Mouse (Mus musculus) midbrain, embryonic 13.5 days (tissue): ENCODE measurements around the gene Tmem233. TPM values are rescaled to one million over a fixed set of nuclear protein-coding genes. Genes with fewer than 3 reads are reported as not detected.

Experiments used
- ATAC-seq: fragments of 200-750 bp; cut with Nextera tagmentation; 2 replicates; pipeline ENCODE4 v1.8.0; 2017; ENCODE audit warnings: mild to moderate bottlenecking, moderate TSS enrichment, moderate library complexity
- H3K27ac ChIP-seq: fragments of 300-500 bp; sonication (generic); 2 replicates; pipeline ENCODE4 v1.5.1; 2015; ENCODE audit warnings: inconsistent platforms, mild to moderate bottlenecking, moderate library complexity
- H3K27me3 ChIP-seq: fragments of 300-500 bp; sonication (generic); 2 replicates; pipeline ENCODE4 v1.6.1; 2015; ENCODE audit warnings: mild to moderate bottlenecking, inconsistent platforms
- H3K36me3 ChIP-seq: fragments of 300-500 bp; sonication (generic); 2 replicates; pipeline ENCODE4 v1.6.1; 2015; ENCODE audit warnings: mild to moderate bottlenecking, inconsistent platforms
- H3K4me1 ChIP-seq: fragments of 300-500 bp; sonication (generic); replicated peaks from 2 replicates; pipeline ENCODE4 v1.6.1; 2015; ENCODE audit warnings: inconsistent platforms
- H3K4me2 ChIP-seq: fragments of 300-500 bp; sonication (generic); replicated peaks from 2 replicates; pipeline ENCODE4 v1.6.1; 2015; ENCODE audit warnings: moderate library complexity, mild to moderate bottlenecking, inconsistent platforms
- H3K4me3 ChIP-seq: fragments of 300-500 bp; sonication (generic); replicated peaks from 2 replicates; pipeline ENCODE4 v1.5.1; 2015; ENCODE audit warnings: mild to moderate bottlenecking, inconsistent platforms
- H3K9ac ChIP-seq: fragments of 300-500 bp; sonication (generic); replicated peaks from 2 replicates; pipeline ENCODE4 v1.6.1; 2015; ENCODE audit warnings: mild to moderate bottlenecking, inconsistent platforms
- H3K9me3 ChIP-seq: fragments of 300-500 bp; sonication (generic); 2 replicates; pipeline ENCODE4 v1.6.1; 2016; ENCODE audit warnings: mild to moderate bottlenecking, inconsistent platforms
- WGBS: fragments of 180-500 bp; shearing (Covaris S2); methylation state at CpG from one replicate; pipeline ENCODE4 v1.1.7; 2015; 5-methylcytosine and 5-hydroxymethylcytosine counted together
- polyA plus RNA-seq: library from polyadenylated mRNA; unstranded; fragments of >200 nt; fragmentation: Nextera tagmentation; extraction: Ambion mirVana; gene quantifications from 2 replicates; pipeline ENCODE4 v1.2.1, GENCODE M21; 2015

Gene Tmem233
- polyA plus RNA-seq, result not detected in 2 replicates

DNA sequence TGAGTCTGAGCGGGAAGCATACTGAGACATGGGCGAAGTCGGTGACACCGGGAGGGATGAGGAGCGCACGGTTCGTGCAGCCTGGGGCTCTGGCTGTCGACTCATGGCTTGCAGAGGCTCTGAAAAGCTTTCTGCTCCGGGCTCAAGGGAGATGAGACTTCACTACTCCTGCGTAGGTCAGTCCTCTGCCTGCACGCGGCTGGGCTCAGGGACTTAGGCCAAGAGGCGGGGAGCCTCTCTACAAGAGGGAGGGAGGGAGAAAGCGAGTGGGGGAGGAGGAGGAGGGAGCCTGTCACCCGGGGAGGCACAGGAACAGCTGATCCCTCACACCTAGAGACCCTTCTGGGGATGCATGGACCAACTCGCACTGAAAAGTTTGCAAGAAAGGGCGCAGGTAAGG is at the start of gene Tmem233:
TSS of gene Tmem233 (minus strand) at position 164 of the 400 bp plus-strand sequence.
- no peak for ATAC-seq
- H3K4me2 ChIP-seq, result peak within 1 kb of the TSS; percentile 21; the same call in 1 of the 2 replicates

DNA sequence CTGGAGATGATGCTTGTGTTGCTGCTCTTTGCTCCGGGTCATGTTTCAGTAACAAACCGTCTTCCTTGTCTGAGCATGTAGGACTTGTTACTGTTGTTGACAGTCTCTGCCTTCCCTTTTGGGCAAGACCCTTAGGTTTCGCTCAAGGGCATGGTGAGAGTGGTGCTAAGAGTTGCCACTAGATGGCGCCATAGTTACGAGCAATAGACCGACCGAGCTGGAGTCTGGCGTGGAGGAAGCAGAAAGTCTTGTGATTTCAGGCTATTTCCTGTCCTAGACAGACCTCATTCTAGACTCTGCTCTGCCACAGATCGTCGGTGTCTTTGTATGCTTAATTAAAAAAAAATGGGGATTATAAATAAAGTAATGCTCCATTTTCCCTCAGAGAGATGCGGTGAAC is 40.3 kb upstream of the Tmem233 start:
- H3K36me3 ChIP-seq, result no peaks in the 10 kb centered on the region

More for the DNA sequence above, at the start of gene Tmem233:
- H3K36me3 ChIP-seq, result no peaks in the 10 kb centered on the region
- 0 out of 2 replicates have a peak within 1 kb of the TSS, but pooled peaks have one; percentile 4 for H3K4me3 ChIP-seq
- H3K9ac ChIP-seq, result no peak within 1 kb of the TSS
- H3K4me1 ChIP-seq, result peaks cover 5% of the 10 kb centered on the region; the same call in 1 of the 2 replicates
- H3K27me3 ChIP-seq, result peaks cover 21% of the 10 kb centered on the region
- WGBS, result 10% methylated on average over 17 of the region's 17 CpGs
- no peaks in the 10 kb centered on the region for H3K9me3 ChIP-seq
- no peak within 1 kb of the TSS for H3K27ac ChIP-seq

DNA sequence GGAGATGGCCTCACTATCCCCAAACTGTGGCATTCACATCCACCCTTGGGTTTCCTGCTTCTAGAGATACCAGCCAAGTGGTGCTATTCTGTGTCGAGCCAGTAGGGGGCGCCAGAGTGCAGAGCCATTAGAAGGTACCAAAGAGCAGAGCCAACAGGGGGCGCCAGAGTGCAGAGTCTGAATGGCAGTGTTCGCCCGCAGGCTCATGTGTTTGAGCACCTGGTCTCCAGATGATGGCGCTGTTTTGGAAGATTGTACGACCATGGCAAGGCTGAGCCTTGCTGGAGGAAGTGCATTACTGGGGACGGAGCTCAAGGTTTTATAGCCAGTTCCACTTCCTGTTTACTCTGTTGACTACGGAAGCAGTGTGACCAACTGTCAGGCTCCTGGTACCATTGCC is 33.5 kb upstream of the Tmem233 start:
- H3K4me1 ChIP-seq, result no peaks in the 10 kb centered on the region; the same call in 1 of the 2 replicates
- no peak overlapping the region for H3K27ac ChIP-seq
- no peaks in the 10 kb centered on the region for H3K27me3 ChIP-seq
- H3K4me2 ChIP-seq, result no peak overlapping the region
- H3K36me3 ChIP-seq, result no peaks in the 10 kb centered on the region
- H3K9ac ChIP-seq, result no peak overlapping the region
- no peaks in the 10 kb centered on the region for H3K9me3 ChIP-seq
- no peak for ATAC-seq
- WGBS, result 53% methylated on average over 9 of the region's 9 CpGs
- no peak overlapping the region for H3K4me3 ChIP-seq

More for the DNA sequence above, 40.3 kb upstream of the Tmem233 start:
- WGBS, result 10% methylated on average over 11 of the region's 11 CpGs
- ATAC-seq, result peak; percentile 67; the same call in 1 of the 2 replicates
- Histone ChIP-seq H3K4me2 (no peak overlapping the region), H3K9ac (no peak overlapping the region), H3K9me3 (no peaks in the 10 kb centered on the region), H3K4me3 (no peak overlapping the region), H3K27me3 (0 out of 2 replicates have a peak, but pooled peaks cover 5% of the 10 kb centered on the region), H3K4me1 (0 out of 2 replicates have a peak, but pooled peaks cover 6% of the 10 kb centered on the region), H3K27ac (no peak overlapping the region)

DNA sequence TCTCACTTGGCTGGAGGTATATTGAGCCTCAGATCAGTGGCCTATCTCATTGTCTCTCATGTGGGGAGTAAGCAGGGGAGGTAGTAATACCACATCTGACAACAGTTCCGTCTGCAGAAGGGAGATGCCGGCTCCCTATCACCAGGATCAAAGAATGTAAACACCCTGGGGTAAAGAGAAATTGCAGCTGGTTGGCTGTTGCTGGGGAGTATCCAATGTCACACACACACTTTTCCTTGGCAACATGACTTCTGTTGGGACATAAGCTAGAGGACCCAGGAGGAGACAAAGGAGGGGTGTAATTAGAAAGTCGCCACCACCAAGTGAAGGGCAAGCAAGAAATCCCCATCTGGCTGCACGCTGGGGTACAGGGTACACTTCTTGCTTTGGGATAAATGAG is 33.1 kb upstream of the Tmem233 start:
- Histone ChIP-seq H3K4me1 (no peaks in the 10 kb centered on the region; the same call in 1 of the 2 replicates), H3K27me3 (no peaks in the 10 kb centered on the region), H3K4me3 (no peak overlapping the region), H3K27ac (no peak overlapping the region), H3K9ac (no peak overlapping the region), H3K9me3 (no peaks in the 10 kb centered on the region), H3K36me3 (no peaks in the 10 kb centered on the region), H3K4me2 (no peak overlapping the region)
- no peak for ATAC-seq
- WGBS, result 69% methylated on average over 4 of the region's 4 CpGs

DNA sequence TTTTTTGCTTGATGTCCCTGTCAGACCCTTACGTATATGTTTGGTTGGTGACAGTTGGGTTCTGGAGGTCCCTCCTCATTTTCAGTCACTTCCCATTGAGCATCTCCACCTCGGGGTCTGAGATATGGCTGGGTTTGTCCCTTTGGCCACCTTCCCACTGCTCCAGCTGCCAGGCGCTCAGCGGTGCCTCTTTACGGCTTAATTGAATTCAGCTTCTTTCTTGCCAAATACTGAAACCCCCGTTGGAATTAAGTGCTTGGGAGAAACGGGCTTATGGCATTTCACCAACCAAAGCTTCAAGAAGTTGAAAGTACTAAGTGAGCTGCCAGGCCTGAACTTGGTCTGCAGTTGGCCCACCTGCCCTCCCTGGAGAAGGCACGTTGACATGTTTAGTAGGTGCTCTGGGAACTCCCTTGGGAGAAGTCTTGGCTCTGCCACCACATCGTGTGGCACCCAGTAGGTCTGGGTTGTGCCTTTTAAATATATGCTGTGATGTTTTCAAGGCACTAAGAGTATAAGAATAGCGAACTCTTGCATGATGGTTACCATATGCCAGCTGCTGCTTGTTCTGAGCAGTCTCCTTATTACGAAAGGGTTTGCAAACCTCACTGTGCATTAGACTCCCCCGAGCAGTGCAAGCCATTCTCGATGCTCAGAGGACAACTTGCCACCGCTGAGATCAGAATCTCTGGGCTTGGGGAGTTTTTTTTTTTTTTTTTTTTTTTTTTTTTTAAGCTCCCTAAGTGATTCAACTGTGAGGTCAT is 32.2 kb upstream of the Tmem233 start:
- H3K4me3 ChIP-seq, result no peak overlapping the region
- no peak overlapping the region for H3K27ac ChIP-seq
- no peaks in the 10 kb centered on the region for H3K36me3 ChIP-seq
- H3K27me3 ChIP-seq, result no peaks in the 10 kb centered on the region
- no peak overlapping the region for H3K9ac ChIP-seq
- H3K9me3 ChIP-seq, result no peaks in the 10 kb centered on the region
- H3K4me2 ChIP-seq, result no peak overlapping the region
- 73% methylated on average over 14 of the region's 14 CpGs for WGBS
- H3K4me1 ChIP-seq, result no peaks in the 10 kb centered on the region; the same call in 1 of the 2 replicates
- ATAC-seq, result no peak

DNA sequence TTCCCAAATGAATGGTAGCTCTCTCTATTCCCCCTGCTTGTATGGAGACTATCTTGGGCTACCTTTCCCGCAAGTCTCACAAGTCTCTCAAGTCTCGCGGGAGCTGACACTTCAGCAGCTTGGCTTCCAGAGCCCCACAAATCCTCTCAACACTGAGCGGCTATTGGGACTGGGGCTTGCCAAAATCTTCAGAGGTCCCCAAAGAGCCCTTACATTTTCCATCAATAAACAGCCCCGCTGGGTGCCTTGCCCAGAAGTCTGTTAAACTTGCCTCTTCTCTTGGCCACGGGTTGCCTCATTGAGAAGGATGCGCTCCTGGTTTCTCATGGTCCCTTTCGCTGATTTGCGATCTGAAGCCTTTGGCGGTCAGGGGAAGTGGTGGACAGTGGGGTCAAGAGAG is 25.6 kb upstream of the Tmem233 start:
- Histone ChIP-seq H3K36me3 (no peaks in the 10 kb centered on the region), H3K9ac (no peak overlapping the region), H3K27ac (no peak overlapping the region), H3K4me3 (no peak overlapping the region), H3K27me3 (no peaks in the 10 kb centered on the region), H3K9me3 (no peaks in the 10 kb centered on the region), H3K4me1 (no peaks in the 10 kb centered on the region), H3K4me2 (no peak overlapping the region)
- WGBS, result 97% methylated on average over 10 of the region's 10 CpGs
- ATAC-seq, result no peak

DNA sequence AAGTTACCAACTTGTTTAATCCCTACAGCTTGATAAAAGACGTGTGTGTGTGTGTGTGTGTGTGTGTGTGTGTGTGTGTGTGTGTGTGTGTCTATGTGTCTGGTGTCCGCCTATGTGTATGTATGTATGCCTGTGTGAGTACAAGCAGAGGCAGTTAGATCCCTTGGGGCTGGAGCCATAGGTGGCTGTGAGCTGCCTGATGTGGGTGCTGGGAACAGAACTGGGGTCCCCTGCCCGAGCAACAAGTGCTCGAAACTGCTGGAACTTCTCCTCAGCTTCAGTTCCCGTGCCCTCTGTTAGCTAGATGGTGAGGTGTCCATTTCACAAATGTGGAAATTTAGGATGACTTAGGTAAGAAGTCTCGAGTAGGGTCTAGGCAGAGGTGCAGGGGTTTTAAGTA is 1.2 kb upstream of the Tmem233 start:
- Histone ChIP-seq H3K27me3 (peaks cover 21% of the 10 kb centered on the region), H3K4me3 (no peak overlapping the region), H3K27ac (no peak overlapping the region), H3K36me3 (no peaks in the 10 kb centered on the region), H3K4me2 (no peak overlapping the region), H3K9ac (no peak overlapping the region), H3K9me3 (no peaks in the 10 kb centered on the region; the same call in 1 of the 2 replicates), H3K4me1 (peaks cover 5% of the 10 kb centered on the region; the same call in 1 of the 2 replicates)
- WGBS, result 84% methylated on average over 6 of the region's 6 CpGs
- no peak for ATAC-seq

DNA sequence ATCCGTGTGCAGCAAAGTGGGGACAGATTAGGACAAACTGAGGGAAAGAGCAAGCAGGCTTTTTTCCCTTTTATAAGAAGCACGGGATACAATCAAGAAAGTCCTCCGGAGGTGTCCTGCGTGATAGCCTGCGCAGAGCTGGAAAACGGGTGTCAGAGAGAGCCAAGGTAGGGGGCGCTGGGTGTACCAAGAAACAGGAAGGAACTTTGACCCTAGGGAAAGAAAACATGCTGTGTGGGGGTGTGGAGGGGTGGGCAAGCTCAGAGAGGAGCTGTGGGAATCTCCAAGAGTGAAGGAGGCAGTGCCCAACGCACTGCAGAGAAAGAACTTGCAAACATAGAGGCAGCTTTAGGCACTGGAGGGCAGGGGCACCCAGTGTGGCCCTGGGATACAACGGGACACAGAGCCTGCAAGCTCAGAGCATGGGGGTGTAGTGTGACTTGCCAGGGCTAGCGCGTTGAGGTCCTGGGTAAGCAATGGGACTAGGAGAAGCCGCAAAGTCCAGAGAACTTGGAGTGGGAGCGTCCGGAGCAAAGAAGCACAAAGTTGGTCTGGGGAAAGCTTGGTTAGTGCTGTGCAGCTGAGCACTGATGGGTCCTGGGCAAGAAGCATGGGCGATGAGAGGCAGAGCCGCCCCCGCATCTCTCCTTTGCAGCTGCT is 673 bp downstream of the Tmem233 start:
- Histone ChIP-seq H3K27me3 (peaks cover 21% of the 10 kb centered on the region), H3K4me1 (peaks cover 5% of the 10 kb centered on the region; the same call in 1 of the 2 replicates), H3K4me2 (no peak overlapping the region), H3K9ac (no peak overlapping the region), H3K4me3 (no peak overlapping the region), H3K36me3 (no peaks in the 10 kb centered on the region), H3K9me3 (no peaks in the 10 kb centered on the region), H3K27ac (no peak overlapping the region)
- no peak for ATAC-seq
- WGBS, result 34% methylated on average over 17 of the region's 17 CpGs

DNA sequence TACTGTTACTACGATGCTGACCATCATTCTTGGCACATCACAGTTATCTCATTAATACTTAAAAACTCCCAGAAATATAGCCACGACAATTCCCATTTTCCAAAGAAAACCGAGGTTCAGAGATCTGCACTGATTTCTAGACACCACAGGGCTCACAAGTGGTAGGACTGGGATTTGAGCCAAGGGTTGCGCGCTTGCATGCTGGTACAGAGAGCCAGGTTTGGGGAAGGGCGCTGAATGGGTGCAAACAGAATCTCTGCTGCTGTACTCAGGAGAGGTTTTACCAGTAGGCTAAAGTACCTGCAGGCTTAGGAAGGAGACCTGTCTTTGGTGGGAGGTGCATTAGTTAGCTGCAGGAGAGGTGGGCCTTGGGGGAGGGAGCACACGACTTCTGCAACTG is 1.4 kb downstream of the Tmem233 start:
- Histone ChIP-seq H3K36me3 (no peaks in the 10 kb centered on the region), H3K27me3 (peaks cover 21% of the 10 kb centered on the region), H3K4me2 (no peak overlapping the region), H3K4me1 (peaks cover 5% of the 10 kb centered on the region; the same call in 1 of the 2 replicates), H3K4me3 (no peak overlapping the region), H3K27ac (no peak overlapping the region), H3K9ac (no peak overlapping the region), H3K9me3 (no peaks in the 10 kb centered on the region)
- no peak for ATAC-seq
- 84% methylated on average over 7 of the region's 7 CpGs for WGBS

DNA sequence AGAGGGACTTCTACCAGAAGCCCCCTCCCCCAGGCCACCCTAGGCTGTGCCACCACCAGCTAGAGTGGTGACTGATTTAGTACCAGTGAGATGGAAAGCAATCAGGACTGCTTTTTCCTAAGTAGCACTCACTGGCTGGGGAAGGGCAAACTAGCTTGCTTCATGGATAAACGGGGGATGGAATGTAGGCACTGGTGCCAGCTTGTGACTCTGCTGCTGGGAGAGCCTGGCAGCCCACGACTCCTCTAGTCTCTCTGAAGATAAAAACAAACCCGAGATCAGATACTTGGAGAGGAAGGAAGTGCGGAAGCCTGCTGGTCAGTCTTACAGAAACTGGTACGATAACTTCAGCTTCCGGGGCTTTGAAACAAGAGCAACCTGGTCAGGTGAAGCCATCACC is 2.3 kb downstream of the Tmem233 start:
- Histone ChIP-seq H3K4me2 (no peak overlapping the region), H3K36me3 (no peaks in the 10 kb centered on the region), H3K9me3 (no peaks in the 10 kb centered on the region), H3K27me3 (peaks cover 21% of the 10 kb centered on the region), H3K4me1 (peaks cover 5% of the 10 kb centered on the region; the same call in 1 of the 2 replicates), H3K9ac (no peak overlapping the region), H3K4me3 (no peak overlapping the region), H3K27ac (no peak overlapping the region)
- 68% methylated on average over 6 of the region's 6 CpGs for WGBS
- ATAC-seq, result no peak

DNA sequence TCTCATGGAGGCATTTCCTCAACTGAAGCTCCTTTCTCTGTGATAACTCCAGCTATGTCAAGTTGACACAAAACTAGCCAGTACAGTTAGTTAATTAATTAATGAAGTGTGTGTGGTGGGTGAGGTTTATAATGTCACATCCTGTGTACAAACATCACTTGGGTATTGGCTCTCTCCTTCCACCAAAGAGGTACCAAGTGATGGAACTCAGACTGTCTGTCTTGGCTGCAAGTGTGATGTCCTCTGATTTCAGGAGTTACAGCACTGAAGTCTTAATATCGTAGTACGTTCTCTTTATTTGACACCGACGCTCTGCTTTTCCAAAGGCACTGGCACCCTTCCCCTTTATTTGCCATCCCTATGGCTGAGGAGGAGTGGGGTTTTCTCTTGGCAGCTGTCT is 13.4 kb downstream of the Tmem233 start:
- no peak overlapping the region for H3K27ac ChIP-seq
- ATAC-seq, result no peak
- H3K27me3 ChIP-seq, result no peaks in the 10 kb centered on the region
- no peaks in the 10 kb centered on the region for H3K9me3 ChIP-seq
- H3K4me2 ChIP-seq, result no peak overlapping the region
- no peaks in the 10 kb centered on the region for H3K4me1 ChIP-seq
- H3K4me3 ChIP-seq, result no peak overlapping the region
- H3K36me3 ChIP-seq, result no peaks in the 10 kb centered on the region
- 94% methylated on average over 4 of the region's 4 CpGs for WGBS
- H3K9ac ChIP-seq, result no peak overlapping the region

DNA sequence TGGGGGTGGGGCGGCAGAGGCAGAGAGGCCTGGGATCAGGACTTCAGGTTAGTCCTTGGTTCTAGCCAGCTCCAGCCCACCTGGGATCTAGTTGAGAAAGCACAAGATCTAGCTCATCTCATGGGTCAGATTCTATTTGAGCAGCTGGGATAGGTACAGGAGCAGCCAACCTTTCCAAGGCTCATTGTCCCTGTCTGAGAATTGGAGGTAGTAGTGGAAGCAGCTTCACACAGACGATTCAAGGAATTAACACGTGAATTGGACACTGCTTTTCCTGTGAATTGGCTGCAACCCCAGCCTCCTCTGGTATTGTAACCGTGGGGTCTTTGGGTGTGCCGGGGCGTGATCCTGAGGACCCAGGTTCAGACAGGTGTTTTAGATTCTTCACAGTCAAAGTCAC is 30.2 kb downstream of the Tmem233 start:
- Histone ChIP-seq H3K9ac (no peak overlapping the region), H3K27me3 (no peaks in the 10 kb centered on the region), H3K27ac (no peak overlapping the region), H3K4me1 (no peaks in the 10 kb centered on the region), H3K4me2 (no peak overlapping the region), H3K9me3 (no peaks in the 10 kb centered on the region), H3K36me3 (no peaks in the 10 kb centered on the region), H3K4me3 (no peak overlapping the region)
- no peak for ATAC-seq
- WGBS, result 54% methylated on average over 6 of the region's 6 CpGs
